Mouse (Mus musculus) ovary, postnatal 10 days (tissue): ENCODE results near the gene Insm2.
"Not testable (repeated sequence)": the region's sequence is repeated elsewhere in the genome, so short reads cannot be mapped to it uniquely, and the experiment has no call there.

Source experiments
- DNase-seq: peaks from one replicate; pipeline ENCODE4 v3.0.0; 2022; ENCODE audit warnings: low spot score

Insm2 gene

DNA sequence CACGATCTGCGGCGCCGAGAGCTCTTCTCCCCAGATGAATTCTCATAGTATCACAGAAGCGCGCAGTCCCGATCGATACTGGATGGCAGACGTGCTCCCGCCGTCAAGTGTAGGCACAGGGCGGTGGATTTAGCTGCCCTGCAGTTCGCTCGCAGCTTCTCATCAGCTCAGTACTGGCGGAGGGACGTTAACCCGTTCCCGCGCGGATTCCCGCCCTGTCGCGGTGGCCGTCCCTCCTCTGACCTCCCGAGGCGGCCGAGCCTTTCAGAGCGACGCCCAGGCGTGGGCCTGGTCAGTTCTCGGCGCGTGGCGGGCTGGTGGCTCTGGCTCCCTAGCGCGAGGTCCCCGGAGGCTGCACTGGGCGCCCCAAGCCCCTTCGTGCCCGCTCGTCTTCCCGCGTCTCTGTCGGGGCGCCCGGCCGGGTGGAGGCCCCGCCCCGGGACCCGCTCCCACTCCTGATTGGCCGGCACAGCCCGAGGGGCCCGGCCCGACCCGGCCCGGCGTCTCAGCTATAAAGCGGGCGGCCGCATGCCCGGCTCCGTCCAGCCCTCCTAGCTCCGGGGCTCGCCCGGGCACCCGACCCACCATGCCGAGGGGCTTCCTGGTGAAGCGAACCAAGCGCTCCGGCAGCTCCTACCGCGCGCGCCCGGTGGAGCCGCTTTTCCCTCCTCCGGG is at the start of gene Insm2:
Gene Insm2 (plus strand): TSS at position 541 of the 675 bp plus-strand sequence.
- DNase-seq: no peak

DNA sequence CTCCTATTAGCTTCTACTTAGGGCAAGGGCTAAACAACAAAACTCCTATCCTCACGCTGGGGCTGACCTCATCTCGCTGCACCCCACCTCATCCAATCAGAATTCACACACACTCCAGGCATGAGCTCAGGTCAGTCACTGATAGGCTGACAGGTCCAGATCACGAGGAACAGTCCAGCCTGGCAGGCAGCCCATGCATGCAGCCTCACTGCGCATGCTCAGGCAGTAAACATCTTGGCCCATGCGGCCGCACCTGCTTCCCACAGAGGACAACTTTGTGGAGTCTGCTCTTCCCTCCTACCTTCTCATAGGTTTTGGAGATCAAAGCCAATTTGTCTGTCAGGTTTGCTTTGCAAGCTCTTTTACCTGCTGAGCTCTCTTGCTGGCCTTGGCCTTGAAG is 44.3 kb upstream of the Insm2 start:
- not testable (repeated sequence) for DNase-seq

- no peak for DNase-seq
These were observed 41.4 kb upstream of the Insm2 start for GRCm38 (mm10) chr12:55557866-55558265.

- DNase-seq: no peak
These were observed 39.9 kb upstream of the Insm2 start for GRCm38 (mm10) chr12:55559184-55559855.

DNA sequence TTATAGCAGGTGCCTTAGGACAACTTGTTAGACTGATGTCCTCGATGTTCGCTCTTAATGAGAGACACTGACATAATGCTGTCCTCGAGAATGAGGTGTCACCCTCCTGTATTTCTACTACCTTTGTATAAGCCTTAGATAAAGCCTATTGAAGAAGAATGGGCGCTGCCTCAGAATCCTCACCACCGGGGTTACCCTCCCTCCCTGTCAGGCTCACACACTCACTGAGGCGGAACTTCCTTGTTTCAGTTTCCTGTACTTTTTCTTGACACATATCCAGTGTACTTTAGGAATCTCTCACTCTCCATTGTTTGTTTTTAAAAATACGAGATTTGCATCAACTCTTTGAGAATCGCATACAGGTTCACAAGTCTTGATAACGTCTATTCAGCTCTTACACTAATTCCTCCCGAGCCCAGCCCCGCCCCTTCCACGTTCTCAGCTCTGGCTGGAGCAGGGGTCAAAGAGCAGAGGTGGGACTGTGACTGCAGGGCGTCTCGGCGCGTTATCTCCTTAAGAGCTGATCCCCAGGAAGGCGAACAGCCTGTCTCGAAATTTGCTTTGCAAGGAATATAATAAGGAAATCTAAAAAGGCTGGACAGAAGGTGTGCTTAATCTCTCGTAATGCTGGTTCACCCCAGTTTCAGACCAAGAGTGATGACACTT is 39.1 kb upstream of the Insm2 start:
- no peak for DNase-seq

DNA sequence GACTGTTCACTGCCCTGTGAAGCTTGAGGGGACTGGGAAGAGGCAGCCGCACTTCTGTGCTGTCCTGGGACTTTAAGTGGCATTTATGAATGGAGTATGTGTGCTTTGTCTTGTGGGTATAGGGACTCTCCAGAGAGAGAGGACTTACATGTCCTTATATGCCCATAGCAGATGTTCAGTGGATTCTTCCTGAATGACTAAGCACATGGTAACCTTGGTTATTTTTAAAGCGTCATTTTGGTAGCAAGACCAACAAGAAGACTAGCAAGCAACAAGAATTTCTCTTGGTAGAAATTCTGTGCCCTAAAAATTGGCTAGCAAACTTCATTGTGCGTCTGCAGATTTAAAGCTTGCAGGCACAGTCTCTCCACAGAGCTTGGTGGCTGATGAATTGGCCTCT is 35.5 kb upstream of the Insm2 start:
- DNase-seq: no peak

- no peak for DNase-seq
These were observed 34.9 kb upstream of the Insm2 start for GRCm38 (mm10) chr12:55564187-55564963.

- DNase-seq: no peak
These were observed 34.0 kb upstream of the Insm2 start, which contains the start of gene Aldoart2 for GRCm38 (mm10) chr12:55565206-55565605. Aldoart2 (plus strand) TSS chr12:55565239.

- no peak for DNase-seq
These were observed 33.4 kb upstream of the Insm2 start for GRCm38 (mm10) chr12:55565867-55566266.

- DNase-seq: no peak
These were observed 32.4 kb upstream of the Insm2 start for GRCm38 (mm10) chr12:55566837-55567236.

DNA sequence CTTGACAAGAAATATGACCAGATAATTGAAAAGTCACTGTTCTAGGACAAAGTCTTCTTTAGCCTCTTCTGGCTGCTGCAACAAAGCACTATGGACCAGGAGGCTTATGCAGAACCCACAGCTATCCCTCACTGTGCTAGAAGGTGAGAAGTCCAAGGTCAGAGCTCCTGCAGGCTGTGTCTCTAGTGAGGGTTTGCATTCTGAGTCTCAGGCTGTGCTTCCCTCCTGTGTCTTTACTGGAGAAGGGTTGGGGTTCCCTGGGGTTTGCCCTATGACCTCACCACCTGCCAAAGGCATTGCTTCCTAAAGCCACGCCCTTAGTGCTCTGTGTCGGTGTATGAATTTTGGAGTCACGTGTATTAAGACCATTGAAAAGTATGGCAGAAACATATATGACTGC is 30.8 kb upstream of the Insm2 start:
- DNase-seq: no peak

- DNase-seq: no peak
These were observed 29.6 kb upstream of the Insm2 start for GRCm38 (mm10) chr12:55569676-55570075.

- DNase-seq: no peak
These were observed 28.6 kb upstream of the Insm2 start for GRCm38 (mm10) chr12:55570646-55571045.

DNA sequence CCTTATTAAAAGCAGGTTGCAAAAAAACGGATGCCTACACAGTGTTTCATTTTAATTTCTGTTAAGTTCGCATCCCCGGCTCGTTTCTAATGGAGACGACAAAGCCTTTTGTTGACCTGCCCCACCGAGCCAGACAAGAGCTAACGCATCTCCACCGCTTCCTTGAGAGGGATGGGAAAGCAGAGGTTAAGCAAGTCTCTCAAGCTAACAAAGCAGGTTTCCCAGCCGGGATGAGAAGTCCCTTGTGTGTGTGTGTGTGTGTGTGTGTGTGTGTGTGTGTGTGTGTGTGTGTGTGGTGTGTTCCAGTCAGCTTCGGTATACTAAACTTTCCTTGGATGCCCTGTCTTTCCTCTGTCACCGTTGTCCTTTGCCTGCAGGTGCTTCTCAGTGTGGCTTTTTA is 28.0 kb upstream of the Insm2 start:
- no peak for DNase-seq

- DNase-seq: no peak
These were observed 27.6 kb upstream of the Insm2 start for GRCm38 (mm10) chr12:55571661-55572060.

DNA sequence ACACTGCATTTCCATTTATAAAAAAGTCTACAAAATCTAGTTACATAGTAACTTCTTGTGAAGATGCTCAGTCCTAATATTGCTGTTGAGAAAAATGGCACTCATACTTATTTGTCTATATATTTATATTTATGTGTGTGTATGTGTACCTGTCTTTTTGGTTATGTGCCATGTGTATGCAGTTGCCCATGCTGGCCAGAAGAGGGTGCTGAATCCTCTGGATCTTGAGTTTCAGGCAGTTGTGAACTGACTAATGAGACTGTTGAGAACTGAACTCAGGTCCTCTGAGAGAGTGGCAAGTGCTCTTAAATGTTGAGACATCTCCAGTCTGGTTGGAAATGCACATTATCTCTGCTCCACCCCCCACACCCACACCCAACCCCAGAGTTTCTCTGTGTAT is 26.1 kb upstream of the Insm2 start:
- DNase-seq: no peak

DNA sequence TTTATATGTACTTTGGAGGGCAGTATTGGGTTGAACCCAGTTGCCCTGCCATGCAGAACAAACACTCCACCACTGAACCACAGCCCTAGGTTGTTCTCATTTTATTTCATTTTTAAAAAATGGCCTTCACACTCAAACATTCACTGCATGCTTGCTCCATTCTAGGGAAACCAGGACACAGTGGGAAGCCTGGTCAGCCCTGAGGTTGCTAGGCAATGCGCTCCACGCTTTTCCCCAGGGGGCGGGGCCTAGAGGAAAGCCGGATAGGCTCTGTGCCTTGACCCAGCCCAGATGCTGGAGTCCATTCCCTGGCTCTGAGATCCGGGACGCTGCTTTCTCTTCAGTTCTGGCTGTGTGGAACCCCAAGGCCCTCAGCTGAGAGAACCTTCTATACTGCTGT is 25.4 kb upstream of the Insm2 start:
- no peak for DNase-seq

- DNase-seq: not testable (repeated sequence)
These were observed 12.3 kb upstream of the Insm2 start for GRCm38 (mm10) chr12:55586936-55587335.

DNA sequence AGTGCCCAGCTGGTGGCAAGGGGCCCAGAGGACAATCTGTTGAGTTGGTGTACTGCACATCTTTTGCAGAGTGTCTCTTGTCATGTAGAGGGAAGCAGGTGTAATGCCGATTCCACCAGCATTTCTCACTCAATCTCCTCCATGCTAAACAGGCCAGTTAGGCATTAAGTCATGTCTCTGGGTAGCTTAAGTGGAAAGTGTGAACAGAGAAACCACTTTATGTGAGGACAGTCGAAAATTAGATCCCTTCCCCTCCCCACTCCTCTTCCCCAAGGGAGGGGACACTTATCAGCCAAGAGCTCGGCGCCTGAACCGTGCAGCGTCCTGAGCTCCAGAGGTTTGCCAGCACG is 715 bp upstream of the Insm2 start:
- no peak for DNase-seq

- peak; percentile 71 for DNase-seq
These were observed 644 bp downstream of the Insm2 start for GRCm38 (mm10) chr12:55599639-55600502.

- no peak for DNase-seq
These were observed 1.3 kb downstream of the Insm2 start for GRCm38 (mm10) chr12:55600503-55600994.
